Mouse (Mus musculus): ENCODE results near the gene Cfap65. TPM values are rescaled to one million over a fixed set of nuclear protein-coding genes. Genes with fewer than 3 reads are reported as not detected.

Gene Cfap65
- polyA plus RNA-seq, 1 experiment, result 0.09 TPM

Other genes starting within 250 kb of the Cfap65 start
- gene Cyp27a1, start 222.0 kb downstream of the Cfap65 start, polyA plus RNA-seq (2012; rRNA removed), result 17.2 and 32.6 TPM in 2 replicates
- gene Prkag3, start 186.4 kb downstream of the Cfap65 start, polyA plus RNA-seq (2012; rRNA removed), result 0.10 and 0.45 TPM in 2 replicates
- 1.2 and 3.4 TPM in 2 replicates for gene Wnt6, start 163.7 kb downstream of the Cfap65 start, polyA plus RNA-seq (2012; rRNA removed)
- 0.04 and 0.25 TPM in 2 replicates for gene Wnt10a, start 144.1 kb downstream of the Cfap65 start, polyA plus RNA-seq (2012; rRNA removed)
- 0.58 and 0.69 TPM in 2 replicates for gene Cdk5r2, start 80.7 kb downstream of the Cfap65 start, polyA plus RNA-seq (2012; rRNA removed)
- 0.62 and 0.81 TPM in 2 replicates for gene Fev, start 50.2 kb downstream of the Cfap65 start, polyA plus RNA-seq (2012; rRNA removed)
- gene Cryba2, start 42.5 kb downstream of the Cfap65 start, polyA plus RNA-seq (2012; rRNA removed), result 0.63 and 1.3 TPM in 2 replicates
- gene Ihh, start 16.1 kb upstream of the Cfap65 start, polyA plus RNA-seq (2012; rRNA removed), result 45.0 and 78.1 TPM in 2 replicates
- gene Nhej1, start 189.6 kb upstream of the Cfap65 start, polyA plus RNA-seq (2012; rRNA removed), result 4.8 and 5.6 TPM in 2 replicates
- 1.1 and 1.3 TPM in 2 replicates for gene Slc23a3, start 198.3 kb upstream of the Cfap65 start, polyA plus RNA-seq (2012; rRNA removed)
- gene Cnppd1, start 207.1 kb upstream of the Cfap65 start, polyA plus RNA-seq (2012; rRNA removed), result 45.8 and 53.7 TPM in 2 replicates
- 79.0 and 93.9 TPM in 2 replicates for gene Retreg2, start 207.2 kb upstream of the Cfap65 start, polyA plus RNA-seq (2012; rRNA removed)
- 80.6 and 93.3 TPM in 2 replicates for gene Zfand2b, start 233.0 kb upstream of the Cfap65 start, polyA plus RNA-seq (2012; rRNA removed)
- gene Abcb6, start 244.8 kb upstream of the Cfap65 start, polyA plus RNA-seq (2012; rRNA removed), result 24.0 and 27.5 TPM in 2 replicates